Mouse (Mus musculus) Muller cell, postnatal 12 days (primary cell): ENCODE measurements around the gene Pum1.

ENCODE experiments used
- DNase-seq: peaks from one replicate; pipeline ENCODE4 v3.0.0-alpha.2; 2015; ENCODE audit errors: inconsistent ontology term

Pum1 gene

GRCm38 (mm10) chr4:130814742-130815330, 151.7 kb downstream of the Pum1 start:
- DNase-seq, result peak; percentile 84

DNA sequence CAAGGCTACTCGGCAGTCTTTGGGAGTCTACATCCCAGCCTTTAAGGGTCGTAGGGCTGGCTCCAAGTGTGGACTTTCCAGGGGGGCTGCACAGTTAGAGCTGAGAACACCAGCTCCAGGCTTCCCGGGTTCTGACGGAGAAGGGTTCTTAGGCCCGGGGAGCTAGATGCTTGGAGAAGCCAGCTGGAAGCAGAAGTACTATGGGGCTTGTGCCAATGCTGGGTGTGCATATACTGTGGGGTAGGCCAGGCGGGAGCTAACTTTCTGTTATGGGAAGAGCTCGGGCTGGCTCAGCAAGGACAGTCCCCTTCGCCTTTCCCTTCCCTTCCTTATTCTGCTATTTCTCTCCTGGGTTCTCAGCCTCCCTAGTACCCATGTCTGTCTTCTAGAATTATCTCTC, 152.7 kb downstream of the Pum1 start:
- DNase-seq, result no peak

DNA sequence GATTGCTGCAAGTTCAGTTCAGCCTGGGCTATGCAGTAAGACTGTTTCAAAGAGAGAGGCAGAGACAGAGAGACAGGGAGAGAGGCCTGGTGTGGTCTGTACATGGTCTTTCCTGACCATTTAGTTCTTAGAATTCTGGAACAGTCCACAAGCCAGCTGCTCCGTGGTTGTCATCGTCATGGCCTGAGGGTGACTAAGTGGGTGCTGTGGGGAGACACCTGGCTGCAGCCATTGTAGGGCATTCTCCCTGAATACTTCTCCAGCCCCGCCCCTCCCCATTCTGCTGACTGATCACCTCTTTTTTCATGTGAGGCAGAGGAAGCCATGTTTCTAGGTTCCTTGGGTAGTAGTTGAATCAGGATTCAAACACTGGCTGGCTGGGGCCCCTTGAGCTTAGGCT, 156.7 kb downstream of the Pum1 start:
- DNase-seq, result peak; percentile 43

DNA sequence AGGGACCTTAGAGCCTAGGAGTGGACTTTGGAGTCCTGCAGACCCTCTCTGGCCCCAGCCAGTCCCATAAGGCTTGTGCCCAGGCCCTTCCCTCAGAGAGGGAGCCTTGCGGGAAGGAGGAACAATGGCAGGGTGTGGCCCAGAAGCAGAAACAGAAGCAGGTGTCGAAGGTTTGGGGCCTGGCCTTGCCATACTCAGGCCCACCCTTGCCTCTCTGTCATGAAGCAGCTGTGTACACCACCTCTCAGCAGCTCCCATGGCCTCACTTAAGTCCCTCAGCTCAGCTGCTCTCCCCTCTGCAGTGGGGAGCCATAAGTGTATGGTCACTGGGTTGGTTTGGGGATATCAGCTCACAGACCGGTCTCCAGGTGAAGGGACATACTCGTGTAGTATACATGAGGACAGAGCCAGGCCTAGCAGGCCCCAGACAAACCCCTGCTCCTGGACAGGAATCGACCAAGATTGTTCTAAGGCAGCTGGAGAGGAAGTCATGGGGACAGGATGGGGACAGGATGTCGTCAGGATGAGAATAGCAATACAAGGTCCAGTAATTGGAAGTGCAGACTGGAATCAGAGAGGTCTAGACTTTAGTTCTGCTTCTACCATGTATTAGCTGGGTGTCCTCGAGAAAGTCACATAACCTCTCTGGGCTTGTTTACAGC, 157.6 kb downstream of the Pum1 start:
- no peak for DNase-seq

- DNase-seq, result no peak
Measured at GRCm38 (mm10) chr4:130828851-130829673, 165.9 kb downstream of the Pum1 start.
